Mouse (Mus musculus): Measurements from ENCODE around the gene Clec16a.
A peak's percentile ranks its signal among the peaks of the same experiment; 100 is the strongest.

Clec16a gene

DNA sequence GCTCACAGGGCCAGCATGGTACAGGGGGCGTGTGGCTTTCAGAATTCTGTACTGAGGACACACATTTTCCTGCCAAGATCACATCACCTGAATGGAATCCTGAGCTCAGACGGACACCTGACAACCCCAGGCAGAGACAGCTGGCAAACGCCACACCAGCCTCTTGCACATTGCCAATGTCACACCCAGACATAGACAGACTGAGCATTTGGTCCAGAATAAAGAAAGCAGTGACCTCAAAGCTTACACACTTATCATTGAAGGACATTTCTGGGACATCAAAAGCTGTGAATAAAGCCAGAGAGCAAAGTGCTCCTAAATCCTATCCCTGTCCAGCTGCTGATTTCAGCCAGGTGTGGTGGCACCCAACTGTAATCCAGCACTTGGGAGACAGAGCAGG is 8.2 kb upstream of the Clec16a start:
- DNase-seq, result no peak

DNA sequence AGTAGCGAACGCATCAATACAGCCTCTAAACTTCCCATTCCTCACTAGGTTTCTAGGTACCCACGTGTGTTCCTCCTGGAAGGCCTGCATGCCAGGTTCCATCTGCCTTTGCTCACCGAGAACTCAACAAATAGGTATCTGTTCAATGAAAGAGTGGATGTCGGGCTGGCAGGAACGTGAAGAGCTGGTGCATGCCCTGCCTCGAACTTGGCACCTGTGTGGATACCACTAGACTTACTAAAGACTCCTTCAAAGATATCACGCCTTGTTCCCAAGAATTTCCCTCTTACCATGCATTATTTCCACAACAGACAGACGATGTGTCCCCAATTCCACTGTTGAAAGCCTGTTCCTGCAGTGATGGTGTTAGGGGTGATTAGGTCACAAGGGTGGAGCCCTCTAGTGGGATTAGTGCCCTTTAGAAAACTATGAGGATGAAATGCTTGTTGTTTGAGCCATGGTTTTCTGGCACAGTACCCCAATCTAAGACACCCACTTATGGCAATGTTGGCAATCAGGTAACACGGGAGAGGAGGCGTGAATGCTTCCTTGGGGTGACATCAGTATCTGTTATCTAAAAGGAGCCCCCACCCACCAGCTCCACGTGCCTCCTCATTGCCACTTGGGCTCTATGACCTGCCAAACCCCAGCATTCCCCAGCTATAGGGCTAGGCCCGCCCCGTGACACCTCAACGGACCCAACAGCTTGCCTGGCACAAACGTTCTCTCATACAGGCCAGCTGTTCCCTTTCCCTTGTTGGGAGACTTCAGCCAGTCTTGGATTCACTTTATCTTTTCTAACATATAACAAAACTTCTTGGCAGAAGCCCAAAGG is 4.2 kb upstream of the Clec16a start:
- DNase-seq, result no peak

DNA sequence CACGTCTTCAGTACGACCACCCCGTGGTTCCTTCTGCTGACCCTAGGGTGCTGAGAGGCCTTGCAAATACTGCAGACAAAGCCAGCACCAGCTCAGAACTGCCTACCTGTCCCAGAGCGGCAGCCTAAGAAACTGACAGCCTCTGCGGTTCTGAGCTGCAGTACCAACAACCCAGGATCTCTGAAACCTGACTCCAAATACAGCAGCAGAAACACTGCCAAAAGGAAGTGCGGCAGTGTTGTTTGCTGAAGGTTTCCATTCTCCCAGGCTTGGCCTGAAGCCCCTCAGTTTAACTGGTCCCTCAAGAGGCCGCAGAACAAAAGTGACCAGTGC is 3.6 kb upstream of the Clec16a start:
- peak; percentile 36 for DNase-seq

DNA sequence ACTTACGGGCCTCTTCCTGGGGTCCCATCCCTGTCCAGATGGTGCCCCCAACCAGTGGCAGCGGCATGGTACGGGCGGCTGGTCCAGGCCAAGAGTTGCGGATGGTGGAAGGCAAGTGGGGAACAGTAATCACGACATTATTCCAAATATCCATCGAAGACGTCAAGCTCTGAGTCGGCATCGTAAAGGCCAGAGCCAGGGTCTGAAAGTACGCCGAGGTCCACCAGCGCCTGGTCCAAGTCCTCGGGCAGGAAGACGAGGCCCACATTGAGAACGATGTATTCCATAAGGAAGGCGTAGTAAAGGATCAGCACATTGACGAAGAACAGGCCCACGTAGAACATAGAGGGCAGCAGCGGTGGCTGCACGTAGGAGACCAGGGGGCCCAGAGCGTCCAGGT is 2.9 kb upstream of the Clec16a start:
- no peak for DNase-seq

DNA sequence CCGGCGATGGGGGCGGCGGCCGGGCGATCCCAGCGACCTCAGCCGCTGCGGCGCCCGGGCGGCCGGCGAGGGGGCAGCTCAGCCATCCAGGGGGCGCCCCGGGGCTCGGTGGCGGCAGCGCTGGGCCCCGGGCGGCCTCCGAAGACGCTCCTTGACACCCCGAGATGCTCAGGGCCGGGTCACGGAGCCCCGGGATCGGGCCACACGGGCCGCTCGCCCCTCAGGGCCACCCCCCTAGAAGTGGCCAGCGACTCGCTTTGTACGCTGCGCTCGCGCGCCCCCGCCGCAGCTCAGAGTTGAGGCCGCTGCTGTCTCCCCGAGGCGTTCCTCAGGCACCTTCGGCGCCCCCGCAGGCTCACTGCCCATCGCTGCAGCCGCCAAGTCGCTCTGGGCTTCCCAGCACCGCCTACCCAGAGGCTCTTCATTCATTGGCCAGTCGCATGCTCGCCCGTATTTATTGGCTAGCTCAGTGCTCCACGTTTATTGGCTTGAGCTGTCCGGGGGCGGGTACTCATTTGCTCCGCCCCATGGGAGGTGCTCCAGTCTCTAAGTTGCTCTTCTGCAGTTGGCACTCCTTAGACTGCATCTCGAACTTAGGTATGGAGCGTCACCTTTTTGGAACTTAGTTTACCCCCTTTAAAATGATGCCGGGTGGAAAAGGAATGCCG is 2.3 kb upstream of the Clec16a start, which contains the start of gene Dexi:
Gene Dexi (minus strand): TSS at position 357 of the 668 bp plus-strand sequence.
- peak; percentile 96 for DNase-seq

DNA sequence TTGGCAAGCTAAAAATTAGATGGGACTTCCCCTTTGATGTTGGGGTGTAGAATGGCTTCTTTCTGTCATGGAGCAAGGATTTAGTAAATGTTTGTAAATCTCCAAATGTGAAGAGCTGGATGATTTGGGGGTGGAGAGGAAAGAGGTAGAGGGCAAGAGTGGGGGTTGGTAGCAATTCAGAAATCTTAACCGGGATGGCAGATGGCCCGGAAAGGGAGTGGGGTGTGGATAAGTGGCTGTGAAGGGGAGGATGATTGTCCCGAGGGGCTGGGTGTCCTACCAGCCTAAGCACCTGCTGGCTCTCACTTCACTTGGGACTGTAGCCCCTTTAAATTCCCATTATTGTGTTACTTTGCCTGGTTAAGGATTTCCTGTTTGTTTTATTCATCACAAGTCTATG is 1.7 kb downstream of the Clec16a start:
- no peak for DNase-seq

DNA sequence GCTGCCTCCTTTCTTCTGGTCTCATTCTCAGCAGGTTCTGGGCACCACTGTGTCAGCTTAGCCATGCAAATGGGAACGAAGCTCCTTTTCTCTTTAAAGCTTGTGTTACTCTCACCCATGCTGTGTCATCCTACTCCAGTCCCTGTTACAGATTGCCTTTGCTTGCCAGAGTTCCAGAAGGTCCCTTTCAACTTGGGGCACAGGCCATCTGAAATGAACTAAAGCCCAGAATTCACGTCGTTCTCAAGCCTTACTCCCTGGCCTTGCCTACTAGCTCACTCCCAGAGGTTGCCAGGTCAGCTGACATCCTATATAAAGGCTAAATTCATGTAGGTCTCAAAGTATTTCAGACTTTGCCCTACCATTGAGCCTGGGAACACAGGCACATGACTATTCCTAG is 3.8 kb downstream of the Clec16a start:
- no peak for DNase-seq

DNA sequence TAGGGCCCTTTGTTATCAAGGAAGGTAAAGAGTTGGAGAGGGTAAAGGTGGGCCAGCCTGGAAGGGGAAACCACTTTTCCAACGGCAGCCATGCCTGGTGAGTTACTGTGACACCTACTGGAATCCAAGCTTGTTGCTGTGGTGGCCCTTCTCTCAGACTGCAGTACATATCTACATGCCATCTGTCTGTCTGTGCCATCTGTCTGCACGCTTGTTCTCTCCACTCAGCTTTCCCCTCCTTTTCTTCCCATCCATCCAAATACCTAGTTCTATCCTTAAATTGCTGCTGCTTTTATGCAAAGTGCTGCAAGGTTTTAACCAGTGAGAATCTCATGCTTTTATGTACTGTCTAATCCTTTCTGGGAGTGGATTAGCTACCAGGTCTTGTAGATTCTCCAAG is 4.5 kb downstream of the Clec16a start:
- no peak for DNase-seq

DNA sequence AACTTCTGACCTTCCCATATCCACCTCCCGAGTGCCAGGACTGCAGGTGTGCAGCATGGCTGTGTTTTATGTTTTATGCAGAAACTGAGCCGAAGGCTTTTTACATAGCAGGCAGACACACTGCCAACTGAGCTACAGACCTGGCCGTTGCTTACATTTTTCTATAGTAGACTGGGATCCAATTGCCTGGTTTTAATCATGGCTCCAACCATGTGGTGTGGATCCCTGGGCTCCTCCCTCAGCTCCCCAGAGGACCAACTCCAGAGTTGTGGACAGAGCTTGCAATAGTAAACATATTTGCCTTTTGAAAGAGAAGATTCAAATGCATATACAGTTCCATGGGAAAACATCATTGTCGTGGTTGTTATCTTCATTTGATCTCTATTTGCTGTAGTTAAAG is 6.5 kb downstream of the Clec16a start:
- DNase-seq, result no peak

DNA sequence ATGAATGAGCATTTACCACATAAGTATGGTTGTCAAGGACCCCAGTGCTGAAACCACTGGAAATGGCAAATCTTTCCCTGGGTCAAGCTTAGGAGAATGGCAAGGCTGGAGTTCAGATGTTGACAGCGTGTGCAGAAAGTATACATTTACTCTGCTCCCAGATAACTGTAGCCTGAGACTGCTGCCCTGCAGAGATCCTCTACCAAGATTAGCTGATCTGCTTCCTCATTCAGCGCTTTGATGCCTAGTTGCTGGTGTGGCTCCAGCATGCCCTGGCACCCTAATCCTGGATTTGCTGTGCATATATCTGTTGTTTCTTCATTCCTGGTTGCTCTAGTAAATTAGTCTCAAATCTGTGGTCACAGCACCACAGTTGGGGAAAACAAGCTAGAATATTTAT is 8.7 kb downstream of the Clec16a start:
- DNase-seq, result no peak

DNA sequence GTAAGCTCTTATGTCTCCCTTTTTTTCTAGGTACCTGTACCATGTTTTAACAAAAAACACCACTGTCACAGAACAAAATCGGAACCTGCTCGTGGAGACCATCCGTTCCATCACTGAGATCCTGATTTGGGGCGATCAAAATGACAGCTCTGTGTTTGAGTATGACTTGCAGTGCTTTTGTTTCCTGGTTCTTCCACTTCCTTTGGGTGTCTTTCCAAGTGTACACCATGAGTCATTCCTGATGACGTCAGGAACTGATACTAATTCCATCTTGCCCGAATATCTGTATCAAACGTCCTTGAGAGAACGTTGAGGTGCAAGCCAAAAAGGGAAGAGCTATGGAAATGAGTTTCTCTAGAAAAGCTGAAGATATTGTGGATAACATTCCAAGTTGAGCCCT is 14.9 kb downstream of the Clec16a start:
- DNase-seq, result no peak

DNA sequence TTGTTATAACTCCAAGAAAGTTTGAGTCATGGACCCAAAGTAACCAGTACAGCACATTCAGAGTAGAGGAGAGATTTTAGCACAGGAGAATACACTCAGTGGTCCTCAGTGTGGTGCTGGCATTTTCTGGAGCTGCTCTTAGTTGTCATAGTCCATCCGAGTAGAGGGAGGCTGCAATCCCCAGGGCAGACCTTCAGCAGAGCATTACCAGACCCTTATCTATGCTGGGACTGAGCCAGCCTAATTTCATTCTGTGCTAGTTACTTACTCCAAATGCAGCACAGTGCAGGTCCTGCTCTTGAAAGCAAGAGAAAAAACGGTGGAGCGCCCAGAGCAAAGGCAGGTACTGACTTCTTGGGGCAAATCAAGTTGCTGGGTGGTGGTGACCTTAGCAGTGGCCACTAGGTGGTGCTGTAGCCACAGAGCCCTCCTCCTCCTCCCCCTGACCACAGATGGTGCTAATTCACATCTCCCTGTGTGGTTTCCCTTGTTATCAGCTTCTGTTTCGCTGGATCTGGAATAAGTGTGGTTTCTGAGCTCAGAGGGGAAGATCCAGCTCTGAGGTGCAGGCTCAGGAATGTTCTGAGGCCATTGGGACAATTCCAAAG is 20.2 kb downstream of the Clec16a start:
- peak; percentile 83 for DNase-seq

DNA sequence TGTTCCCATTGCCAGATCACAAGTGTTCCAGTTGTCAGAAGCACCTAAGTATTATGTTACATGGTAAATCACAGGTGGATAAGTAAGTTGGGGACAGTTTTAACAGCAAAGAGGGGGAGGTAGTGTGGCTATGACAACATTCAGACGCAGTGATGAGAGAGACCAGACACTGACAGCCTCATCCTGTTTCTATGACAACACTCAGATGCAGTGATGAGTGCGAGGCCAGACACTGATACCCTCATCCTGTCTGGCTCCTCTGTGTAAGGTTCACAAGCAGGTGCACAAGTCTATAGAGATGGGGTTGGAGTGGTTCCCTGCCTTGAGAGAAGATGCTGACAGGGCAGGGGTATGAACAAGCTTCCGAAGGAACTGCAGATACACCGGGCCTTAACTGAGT is 22.0 kb downstream of the Clec16a start:
- DNase-seq, result no peak

DNA sequence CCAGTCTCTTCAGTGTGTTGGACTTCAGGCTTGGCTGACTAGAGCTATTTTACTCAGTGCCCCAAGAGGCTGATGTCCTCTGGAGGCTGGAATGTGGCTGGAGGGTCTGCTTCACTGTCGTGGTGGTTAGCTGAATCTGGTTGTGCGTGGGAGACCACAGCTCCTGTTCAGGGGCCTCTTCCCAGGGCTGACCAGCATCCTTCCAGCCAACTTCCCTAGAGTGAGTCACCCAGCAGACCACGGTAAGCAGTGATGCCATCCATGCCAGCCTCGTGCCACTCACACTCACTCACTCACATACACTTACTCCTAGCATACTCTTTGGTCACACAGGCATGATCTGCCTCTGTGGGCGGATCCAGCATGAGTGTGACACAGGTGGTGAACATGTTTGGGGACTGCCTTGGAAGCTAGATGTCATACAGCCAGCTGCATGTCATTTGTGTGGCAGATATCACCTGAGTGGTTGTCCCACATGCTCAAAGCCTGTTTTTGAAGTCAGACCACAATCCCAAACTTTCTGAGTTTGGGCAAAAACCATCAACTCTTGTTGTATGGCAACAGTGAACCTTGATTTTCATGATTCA is 24.8 kb downstream of the Clec16a start:
- no peak for DNase-seq

DNA sequence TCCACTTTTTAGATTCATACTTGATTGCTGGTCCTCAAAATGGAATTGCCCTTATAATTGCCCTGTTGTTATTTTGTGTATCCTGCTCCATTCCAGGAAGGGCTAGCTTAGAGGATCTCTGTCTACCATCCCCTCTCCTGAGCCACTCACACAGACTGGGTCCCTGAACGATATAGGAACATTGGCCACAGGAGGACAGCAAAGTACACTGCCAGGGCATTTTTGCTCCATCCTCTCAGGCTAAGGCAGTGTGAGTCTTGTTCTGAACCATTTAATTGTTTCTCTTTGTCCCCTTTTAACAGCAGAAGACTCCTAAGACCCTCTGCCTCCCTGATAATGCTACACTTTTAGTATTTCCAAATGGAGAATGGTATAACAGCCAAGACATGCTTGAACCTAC is 25.6 kb downstream of the Clec16a start:
- DNase-seq, result peak; percentile 82

DNA sequence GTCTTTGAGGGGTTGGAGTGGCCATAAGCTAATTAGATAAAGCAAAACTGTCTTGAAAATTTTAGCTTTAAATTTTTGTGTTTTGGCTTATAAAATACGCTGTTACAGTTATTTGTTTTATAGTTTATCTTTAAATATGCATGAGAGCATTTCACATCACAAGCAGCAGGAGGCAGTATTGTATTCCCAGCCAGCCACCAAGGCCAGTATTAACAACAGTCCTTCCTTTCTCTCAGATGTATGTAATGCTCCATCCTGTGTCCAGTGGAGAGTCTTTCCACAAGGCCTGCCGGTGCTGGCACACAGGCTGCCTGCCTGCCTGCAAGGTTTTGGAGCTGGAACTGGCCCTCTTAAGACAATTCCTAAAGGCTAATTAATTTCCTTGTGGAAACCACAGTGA is 26.7 kb downstream of the Clec16a start:
- peak; percentile 17 for DNase-seq

DNA sequence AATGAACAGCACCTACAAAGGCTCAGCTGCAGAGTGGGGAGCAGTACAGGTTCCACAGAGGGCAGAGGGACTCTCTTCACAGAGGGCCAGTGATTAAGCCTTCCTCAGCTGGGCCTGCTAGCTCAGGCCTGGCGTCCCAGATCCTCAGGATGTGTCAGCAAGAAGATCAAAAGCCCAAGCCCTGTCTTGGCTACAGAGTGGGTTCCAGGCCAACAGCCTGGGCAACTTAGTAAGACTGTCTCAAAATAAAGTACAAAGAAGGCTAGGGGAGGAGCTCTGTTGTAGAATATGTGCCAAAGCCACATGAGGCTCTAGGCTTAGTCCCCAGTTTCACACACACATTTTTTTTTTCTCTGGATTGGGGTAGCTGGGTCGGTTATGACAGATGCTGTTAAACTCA is 29.8 kb downstream of the Clec16a start:
- no peak for DNase-seq

DNA sequence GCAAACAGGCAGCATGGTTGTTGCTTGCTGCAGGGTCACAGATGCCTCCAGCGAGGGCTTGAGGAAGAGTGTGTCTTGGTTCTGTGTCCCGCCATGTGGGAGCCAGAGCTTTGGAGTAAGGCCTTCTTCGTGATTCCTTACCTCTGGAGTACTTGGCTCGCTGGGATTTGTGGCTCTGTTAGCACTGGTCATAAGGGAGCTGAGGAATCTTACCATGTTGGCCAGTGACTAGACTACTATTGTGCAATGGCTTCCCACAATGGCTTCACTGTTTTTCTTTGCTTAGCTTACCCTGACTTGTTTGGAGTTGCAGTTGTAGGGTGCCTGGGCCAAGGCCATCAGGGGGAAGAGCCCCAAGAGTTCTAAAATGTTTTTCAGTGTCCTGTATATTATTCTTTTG is 30.8 kb downstream of the Clec16a start:
- DNase-seq, result no peak

DNA sequence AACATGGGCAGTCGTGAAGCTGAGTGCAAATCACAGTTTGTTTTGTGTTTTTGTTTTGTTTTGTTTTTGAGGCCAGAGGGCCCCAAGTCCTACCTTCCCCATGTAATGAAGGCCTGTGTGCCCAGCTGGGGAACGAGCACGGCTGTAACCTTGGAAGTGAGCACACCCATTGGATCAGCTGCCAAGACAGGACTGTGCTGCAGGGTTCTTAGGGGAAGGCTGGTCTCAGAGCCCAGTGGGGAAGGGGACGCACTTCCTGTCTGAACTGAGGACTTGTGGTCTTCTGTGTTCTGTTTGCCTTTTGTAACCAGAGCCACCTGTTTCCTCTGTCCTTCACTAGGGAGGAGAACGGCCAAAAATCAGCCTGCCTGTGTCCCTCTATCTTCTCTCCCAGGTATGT is 32.4 kb downstream of the Clec16a start:
- no peak for DNase-seq

DNA sequence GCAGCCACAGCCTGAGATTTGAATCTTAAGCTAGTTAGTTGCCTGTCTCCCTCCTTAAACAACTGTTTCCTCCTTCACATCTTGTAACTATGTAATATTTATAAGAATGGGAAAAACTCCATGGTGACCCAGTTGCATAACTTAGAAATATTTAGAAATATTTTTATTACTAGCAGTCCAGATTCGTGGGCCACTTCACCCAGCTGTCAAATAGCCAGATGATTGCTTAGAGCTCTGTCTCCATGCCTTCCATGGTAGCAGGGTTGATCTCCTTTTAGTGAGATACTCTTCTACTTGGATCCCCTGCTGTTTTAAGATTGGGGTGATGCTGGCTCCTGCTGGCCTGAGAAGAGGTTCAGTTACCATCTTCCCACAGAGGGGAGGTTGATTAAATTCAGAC is 33.2 kb downstream of the Clec16a start:
- no peak for DNase-seq

DNA sequence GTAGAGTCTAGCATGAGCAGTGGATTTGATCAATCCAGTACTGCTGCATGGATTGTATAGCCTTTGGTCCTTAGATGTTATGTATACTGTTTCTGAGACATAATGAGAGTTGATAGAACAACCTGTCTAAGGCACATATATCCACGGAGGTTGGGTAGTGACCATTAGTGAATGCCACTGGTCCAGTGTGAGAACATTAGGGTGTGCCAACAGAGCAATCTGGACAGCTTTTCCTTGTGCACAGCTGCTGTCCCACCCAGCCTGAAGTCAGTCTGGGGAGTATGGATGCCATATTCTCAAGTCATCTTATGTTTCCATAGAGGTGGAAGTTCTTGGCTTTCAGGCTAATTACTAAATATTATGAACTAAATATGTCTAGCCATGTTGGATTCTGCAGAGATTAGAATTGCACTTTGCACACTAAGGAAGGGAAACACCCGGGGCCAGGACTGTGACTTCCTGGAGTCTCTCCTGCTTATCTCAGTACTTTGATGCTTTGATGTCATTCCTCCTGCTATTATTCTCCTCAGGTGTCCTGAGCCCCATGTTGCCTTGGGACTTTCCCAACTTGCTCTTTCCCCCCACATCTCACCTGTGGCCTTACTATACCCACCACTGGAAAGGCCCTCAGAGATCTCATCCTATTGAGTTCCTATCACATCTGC is 36.2 kb downstream of the Clec16a start:
- DNase-seq, result no peak

DNA sequence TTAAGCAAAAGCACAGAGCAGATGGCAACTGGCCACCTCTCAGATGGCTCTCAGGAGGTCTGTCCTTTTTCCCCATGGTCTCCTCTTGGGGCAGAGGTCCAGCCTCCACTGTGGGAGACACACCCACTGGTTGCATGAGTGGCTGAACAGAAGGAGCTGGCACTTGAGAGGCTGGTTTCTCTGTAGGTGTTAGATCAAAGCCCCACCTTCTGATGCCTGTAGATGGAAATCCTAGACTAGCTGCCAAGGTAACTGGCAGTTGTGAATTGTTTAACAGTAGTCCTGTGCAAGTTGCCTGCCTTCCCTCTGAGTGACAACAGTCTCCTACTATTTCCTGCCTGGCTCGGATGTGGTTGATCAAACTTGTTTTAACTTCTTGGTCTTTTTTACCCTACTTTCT is 40.0 kb downstream of the Clec16a start:
- DNase-seq, result peak; percentile 14

DNA sequence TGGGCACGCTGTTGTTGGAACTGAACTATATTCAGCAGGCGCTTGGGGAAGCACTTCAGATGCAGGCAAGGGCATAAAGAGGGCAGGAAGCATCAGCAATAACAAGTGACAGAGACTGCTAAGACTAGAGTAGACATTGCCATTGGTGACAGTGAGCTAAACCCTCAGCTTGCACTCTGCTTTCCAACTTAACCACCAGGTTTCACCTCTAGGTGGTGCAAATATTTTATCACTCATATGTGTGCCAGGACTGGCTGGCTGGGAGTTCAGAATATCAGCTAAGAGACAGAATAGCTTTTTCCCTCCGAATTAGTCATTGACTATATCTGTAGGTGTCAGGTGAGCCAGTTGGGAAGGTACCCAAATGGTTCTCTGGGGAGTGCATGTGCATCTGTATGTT is 41.4 kb downstream of the Clec16a start:
- DNase-seq, result no peak
